Mouse (Mus musculus): ENCODE data around the gene Zfp943. TPM values are rescaled to one million over a fixed set of nuclear protein-coding genes. Genes with fewer than 3 reads are reported as not detected.
"Not testable (repeated sequence)": the region's sequence is repeated elsewhere in the genome, so short reads cannot be mapped to it uniquely, and the experiment has no call there.

Gene Zfp943
- polyA plus RNA-seq (2015; fragmentation: Nextera tagmentation; extraction: Ambion mirVana), result 16.6 and 17.1 TPM in 2 replicates

GRCm38 (mm10) chr17:21962107-21962907 is at the start of gene Zfp943, which contains the start of gene Zfp942:
Gene Zfp943 (plus strand): TSS chr17:21962552.
Gene Zfp942 (minus strand): TSS chr17:21962464.
- peak within 1 kb of the TSS; percentile 82 for H3K9ac ChIP-seq
- H3K4me3 ChIP-seq, result peak within 1 kb of the TSS; percentile 77
- H3K36me3 ChIP-seq (replicated peaks); H3K9me3 ChIP-seq; H3K27me3 ChIP-seq (replicated peaks): not testable (repeated sequence)
- WGBS, result under 1% methylated on average over 40 of the region's 55 CpGs
- peak within 1 kb of the TSS; percentile 86 for H3K27ac ChIP-seq
- peaks cover 23% of the 10 kb centered on the region for H3K4me1 ChIP-seq
- ATAC-seq (replicated peaks), result peak; percentile 96
- H3K4me2 ChIP-seq, result peak within 1 kb of the TSS; percentile 60

- 58% methylated on average over 4 of the region's 4 CpGs for WGBS
- ATAC-seq (replicated peaks), result no peak
- Histone ChIP-seq H3K27me3 (replicated peaks) (no peaks in the 10 kb centered on the region), H3K4me2 (peak overlapping the region; percentile 53), H3K4me3 (peak overlapping the region; percentile 77), H3K27ac (no peak overlapping the region), H3K9ac (peak overlapping the region; percentile 25; the same call in 1 of the 2 replicates), H3K4me1 (peaks cover 23% of the 10 kb centered on the region), H3K9me3 (no peaks in the 10 kb centered on the region), H3K36me3 (replicated peaks) (peaks cover 5% of the 10 kb centered on the region)
Observed at GRCm38 (mm10) chr17:21963302-21963701, 950 bp downstream of the Zfp943 start.

GRCm38 (mm10) chr17:22035594-22035993 is 73.2 kb downstream of the Zfp943 start:
- H3K4me1 ChIP-seq; H3K4me2 ChIP-seq; H3K4me3 ChIP-seq; H3K27me3 ChIP-seq (replicated peaks); H3K27ac ChIP-seq; ATAC-seq (replicated peaks); H3K9ac ChIP-seq; H3K36me3 ChIP-seq (replicated peaks); H3K9me3 ChIP-seq: not testable (repeated sequence)
- 30% methylated on average over 1 of the region's 1 CpGs for WGBS

GRCm38 (mm10) chr17:22049403-22049802 is 87.1 kb downstream of the Zfp943 start:
- Histone ChIP-seq H3K36me3 (replicated peaks) (no peaks in the 10 kb centered on the region), H3K4me3 (no peak overlapping the region), H3K27me3 (replicated peaks) (no peaks in the 10 kb centered on the region), H3K4me1 (no peaks in the 10 kb centered on the region), H3K9ac (no peak overlapping the region), H3K4me2 (no peak overlapping the region), H3K9me3 (peaks cover 2% of the 10 kb centered on the region; the same call in 1 of the 2 replicates), H3K27ac (no peak overlapping the region)
- no peak for ATAC-seq (replicated peaks)
- WGBS, result 75% methylated on average over 2 of the region's 2 CpGs

- Histone ChIP-seq H3K4me3 (no peak overlapping the region), H3K36me3 (replicated peaks) (no peaks in the 10 kb centered on the region), H3K9me3 (peaks cover 5% of the 10 kb centered on the region; the same call in 1 of the 2 replicates), H3K27ac (no peak overlapping the region), H3K9ac (no peak overlapping the region), H3K4me2 (no peak overlapping the region), H3K4me1 (no peaks in the 10 kb centered on the region), H3K27me3 (replicated peaks) (no peaks in the 10 kb centered on the region)
- no peak for ATAC-seq (replicated peaks)
- WGBS, result 72% methylated on average over 2 of the region's 2 CpGs
Observed at GRCm38 (mm10) chr17:22053211-22053610, 90.9 kb downstream of the Zfp943 start.

- no peaks in the 10 kb centered on the region for H3K36me3 ChIP-seq (replicated peaks)
- peaks cover 3% of the 10 kb centered on the region; the same call in 1 of the 2 replicates for H3K4me1 ChIP-seq
- H3K27me3 ChIP-seq (replicated peaks), result no peaks in the 10 kb centered on the region
- ATAC-seq (replicated peaks), result peak; percentile 96
- H3K27ac ChIP-seq, result peak overlapping the region; percentile 88
- peak overlapping the region; percentile 71 for H3K4me3 ChIP-seq
- H3K9ac ChIP-seq, result peak overlapping the region; percentile 87
- H3K4me2 ChIP-seq, result peak overlapping the region; percentile 68
- WGBS, result 4% methylated on average over 57 of the region's 57 CpGs
- H3K9me3 ChIP-seq, result no peaks in the 10 kb centered on the region
Observed at GRCm38 (mm10) chr17:22081031-22081631, 118.8 kb downstream of the Zfp943 start.

- H3K36me3 ChIP-seq (replicated peaks); H3K27me3 ChIP-seq (replicated peaks); H3K4me3 ChIP-seq; H3K4me2 ChIP-seq; ATAC-seq (replicated peaks); H3K4me1 ChIP-seq; H3K9me3 ChIP-seq; H3K27ac ChIP-seq; H3K9ac ChIP-seq: not testable (repeated sequence)
- WGBS, result 22% methylated on average over 3 of the region's 3 CpGs
Observed at GRCm38 (mm10) chr17:22083224-22083623, 120.9 kb downstream of the Zfp943 start.

- Histone ChIP-seq H3K4me2 (no peak overlapping the region), H3K27me3 (replicated peaks) (no peaks in the 10 kb centered on the region), H3K9ac (no peak overlapping the region), H3K4me3 (no peak overlapping the region), H3K4me1 (no peaks in the 10 kb centered on the region), H3K27ac (no peak overlapping the region), H3K9me3 (no peaks in the 10 kb centered on the region), H3K36me3 (replicated peaks) (no peaks in the 10 kb centered on the region)
- no peak for ATAC-seq (replicated peaks)
Observed at GRCm38 (mm10) chr17:22118770-22119169, 156.4 kb downstream of the Zfp943 start.

Other genes with a start within 250 kb of the Zfp943 start
- gene Zfp229, start 231.8 kb upstream of the Zfp943 start, polyA plus RNA-seq (2015; fragmentation: Nextera tagmentation; extraction: Ambion mirVana), result 10.0 and 10.7 TPM in 2 replicates
- 1.5 and 2.1 TPM in 2 replicates for gene Zfp820, start 116.8 kb upstream of the Zfp943 start, polyA plus RNA-seq (2015; fragmentation: Nextera tagmentation; extraction: Ambion mirVana)
- gene Zfp995, start 52.6 kb upstream of the Zfp943 start, polyA plus RNA-seq (2015; fragmentation: Nextera tagmentation; extraction: Ambion mirVana), result 8.9 and 9.6 TPM in 2 replicates
- 19.6 and 20.1 TPM in 2 replicates for gene Zfp942, start 88 bp upstream of the Zfp943 start, polyA plus RNA-seq (2015; fragmentation: Nextera tagmentation; extraction: Ambion mirVana)
- 2.0 and 2.2 TPM in 2 replicates for gene Zfp947, start 203.6 kb downstream of the Zfp943 start, polyA plus RNA-seq (2015; fragmentation: Nextera tagmentation; extraction: Ambion mirVana)

Data from midbrain, embryonic 15.5 days (tissue).